Mouse (Mus musculus): Measurements from ENCODE around the gene Tnks2. TPM values are rescaled to one million over a fixed set of nuclear protein-coding genes. Genes with fewer than 3 reads are reported as not detected.

The Tnks2 gene
- total and polyA plus RNA-seq, 3 experiments, result 59.7 to 90.5 (median 73.1) TPM

DNA sequence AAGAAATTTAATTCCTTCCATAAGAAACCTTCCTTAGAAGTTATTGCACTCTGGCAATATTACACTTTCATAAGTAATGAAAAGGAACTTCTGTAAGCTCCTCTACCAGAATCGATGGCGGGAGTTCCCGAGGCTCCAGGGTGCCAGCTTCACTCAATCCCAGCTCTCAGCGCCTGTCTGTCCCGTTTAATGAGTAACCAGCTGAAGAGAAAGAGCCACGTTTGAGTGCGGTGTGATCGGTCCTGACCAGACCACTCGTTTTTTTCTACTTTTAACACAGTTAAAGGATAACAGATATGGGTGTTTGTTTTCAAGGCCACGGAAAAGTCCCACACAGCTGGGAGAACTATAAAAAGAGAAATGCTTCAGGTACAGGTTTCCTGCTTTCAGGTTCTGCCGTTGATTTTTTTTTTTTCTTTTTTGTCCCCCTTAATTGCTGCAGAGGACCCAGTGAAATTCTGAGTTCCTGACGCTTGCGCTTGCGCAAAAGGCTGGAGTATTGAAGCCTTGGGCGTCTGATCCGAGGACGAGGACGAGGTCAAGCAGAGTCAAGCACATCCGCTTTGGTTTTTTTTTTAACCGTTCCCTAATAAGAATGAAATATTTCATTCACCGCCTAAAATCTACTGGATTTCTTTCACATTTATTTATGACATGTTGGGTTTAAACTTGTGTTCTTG, 25.5 kb upstream of the Tnks2 start:
- dilution Hi-C loops (cut with MboI; ENCODE audit: extremely low pct_ligation_motif_present, extremely low pct_unique_long_range_greater_than_20kb, low sequenced_read_pairs), result no loop called here
- DNase-seq (ENCODE audit: extremely low read depth), result no peak

DNA sequence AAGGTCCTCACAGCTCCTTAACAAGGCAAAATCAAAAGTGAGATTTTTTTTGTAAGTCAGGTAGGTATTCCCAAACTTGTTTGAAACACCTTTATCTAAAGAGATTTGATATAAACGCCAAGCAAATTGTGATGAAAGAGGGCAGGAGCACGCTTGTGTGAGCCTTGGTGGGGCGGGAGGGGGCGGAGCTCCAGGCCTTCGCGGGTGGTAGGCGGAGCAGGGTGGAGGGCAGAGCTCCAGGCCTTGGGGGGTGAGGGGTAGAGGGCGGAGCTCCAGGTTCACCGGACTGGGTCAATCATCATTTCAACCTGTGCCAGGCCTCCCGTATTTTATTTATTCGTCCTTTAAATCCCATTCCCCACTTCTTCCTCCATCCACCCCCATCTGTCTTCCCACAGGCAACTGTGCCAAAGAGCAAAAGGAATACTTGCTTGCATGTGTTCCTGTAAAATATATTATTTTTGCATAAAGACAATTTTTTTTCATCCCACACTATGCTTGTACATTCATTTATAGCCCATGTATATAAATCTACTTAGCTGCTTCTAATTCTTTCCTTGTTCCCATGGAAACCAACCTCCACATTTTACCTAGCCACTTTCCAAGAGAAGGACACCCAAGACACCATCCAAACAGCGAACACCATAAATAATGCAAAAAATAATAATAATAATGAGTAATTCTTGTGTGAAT, 24.4 kb upstream of the Tnks2 start:
- Histone ChIP-seq H3K36me3 (replicated peaks in 1 of 2; ENCODE audit: control insufficient read depth in 1 of 2, insufficient read depth in 1 of 2, low read length in 1 of 2) (no peaks in the 10 kb centered on the region), H3K9me3 (replicated peaks; ENCODE audit: low read length) (no peaks in the 10 kb centered on the region), H3K9ac (ENCODE audit: insufficient read depth, low read depth) (no peak overlapping the region), H3K4me2 (ENCODE audit: insufficient read depth, low read depth, poor library complexity, severe bottlenecking) (no peak overlapping the region), H3K79me2 (replicated peaks; ENCODE audit: control insufficient read depth, extremely low read depth, insufficient read depth, poor library complexity, severe bottlenecking) (no peaks in the 10 kb centered on the region), H3K4me1 (ENCODE audit: control insufficient read depth in 1 of 2, insufficient read depth in 2 of 2) (no peaks in the 10 kb centered on the region), H3K27ac (ENCODE audit: insufficient read depth, low read depth) (no peak overlapping the region), H3K27me3 (replicated peaks) (no peaks in the 10 kb centered on the region), H3K4me3 (replicated peaks in 1 of 3; ENCODE audit: low read depth in 2 of 3, low read length in 2 of 3, poor library complexity in 1 of 3) (no peak overlapping the region)
- no peak for DNase-seq (ENCODE audit: extremely low read depth)
- dilution Hi-C loops (cut with MboI; ENCODE audit: extremely low pct_ligation_motif_present, extremely low pct_unique_long_range_greater_than_20kb, low sequenced_read_pairs) (no loop called here), in situ Hi-C loops (cut with MboI; ENCODE audit: low pct_ligation_motif_present, low pct_unique_long_range_greater_than_20kb, low sequenced_read_pairs) (no loop called here)
- TF ChIP-seq CHD1 (IDR thresholded peaks at IDR 0.05; ENCODE audit: low read depth, low read length), result no peak
- TF ChIP-seq ZKSCAN1 (IDR thresholded peaks at IDR 0.05; ENCODE audit: borderline replicate concordance, low read depth, low read length), result no peak
- no peak for TF ChIP-seq PAX5 (IDR thresholded peaks at IDR 0.05; ENCODE audit: low read length)
- no peak for TF ChIP-seq GABPA (IDR thresholded peaks at IDR 0.05; ENCODE audit: insufficient replicate concordance, low read depth, low read length)
- no peak for TF ChIP-seq ETS1 (conservative IDR thresholded peaks at IDR 0.05; ENCODE audit: low read depth, low read length)
- TF ChIP-seq POLR2A (IDR thresholded peaks at IDR 0.05; ENCODE audit: low read depth, low read length), result no peak
- TF ChIP-seq USF2 (conservative IDR thresholded peaks at IDR 0.05; ENCODE audit: low read depth, low read length), result no peak
- no peak for TF ChIP-seq SIN3A (IDR thresholded peaks at IDR 0.05; ENCODE audit: low read length)
- TF ChIP-seq JUN (IDR thresholded peaks at IDR 0.05; ENCODE audit: insufficient read depth, low read depth, low read length), result no peak
- TF ChIP-seq SMC3 (IDR thresholded peaks at IDR 0.05; ENCODE audit: low read depth, low read length), result no peak
- TF ChIP-seq RCOR1 (conservative IDR thresholded peaks at IDR 0.05; ENCODE audit: low read depth, low read length), result no peak
- no peak for TF ChIP-seq MAZ (IDR thresholded peaks at IDR 0.05; ENCODE audit: low read depth, low read length)
- no peak for TF ChIP-seq ZC3H11A (IDR thresholded peaks at IDR 0.05; ENCODE audit: low read depth, low read length)
- TF ChIP-seq MYC (IDR thresholded peaks at IDR 0.05; ENCODE audit: low read depth, low read length), result no peak
- no peak for TF ChIP-seq USF1 (IDR thresholded peaks at IDR 0.05; ENCODE audit: low read depth, low read length)
- TF ChIP-seq MAFK (IDR thresholded peaks at IDR 0.05; ENCODE audit: insufficient replicate concordance, low read length), result no peak
- TF ChIP-seq TCF12 (IDR thresholded peaks at IDR 0.05; ENCODE audit: low read depth, low read length), result no peak
- no peak for TF ChIP-seq NRF1 (IDR thresholded peaks at IDR 0.05; ENCODE audit: low read depth, low read length)

More for the DNA sequence above, 25.5 kb upstream of the Tnks2 start:
- Histone ChIP-seq H3K4me1 (ENCODE audit: control insufficient read depth in 1 of 2, insufficient read depth in 2 of 2) (no peaks in the 10 kb centered on the region), H3K4me2 (ENCODE audit: insufficient read depth, low read depth, poor library complexity, severe bottlenecking) (no peak overlapping the region), H3K9ac (ENCODE audit: insufficient read depth, low read depth) (no peak overlapping the region), H3K79me2 (replicated peaks; ENCODE audit: control insufficient read depth, extremely low read depth, insufficient read depth, poor library complexity, severe bottlenecking) (no peaks in the 10 kb centered on the region), H3K27me3 (replicated peaks) (no peaks in the 10 kb centered on the region), H3K27ac (ENCODE audit: insufficient read depth, low read depth) (no peak overlapping the region), H3K36me3 (replicated peaks in 1 of 2; ENCODE audit: control insufficient read depth in 1 of 2, insufficient read depth in 1 of 2, low read length in 1 of 2) (no peaks in the 10 kb centered on the region), H3K9me3 (replicated peaks; ENCODE audit: low read length) (no peaks in the 10 kb centered on the region), H3K4me3 (replicated peaks in 1 of 3; ENCODE audit: low read depth in 2 of 3, low read length in 2 of 3, poor library complexity in 1 of 3) (no peak overlapping the region)
- TF ChIP-seq ETS1 (conservative IDR thresholded peaks at IDR 0.05; ENCODE audit: low read depth, low read length) (no peak), POLR2AphosphoS2 (IDR thresholded peaks at IDR 0.05; ENCODE audit: low read depth, low read length) (no peak), ZMIZ1 (IDR thresholded peaks at IDR 0.05; ENCODE audit: low read depth, low read length) (no peak), ZNF384 (IDR thresholded peaks at IDR 0.05; ENCODE audit: low read depth, low read length) (no peak), RAD21 (IDR thresholded peaks at IDR 0.05; ENCODE audit: low read depth, low read length) (no peak), UBTF (IDR thresholded peaks at IDR 0.05; ENCODE audit: low read depth, low read length) (no peak), IRF4 (IDR thresholded peaks at IDR 0.05; ENCODE audit: low read depth, low read length) (no peak)
- in situ Hi-C loops (cut with MboI; ENCODE audit: low pct_ligation_motif_present, low pct_unique_long_range_greater_than_20kb, low sequenced_read_pairs), result no loop called here
